Mouse (Mus musculus) forebrain, embryonic 15.5 days (tissue): Measurements from ENCODE around the gene Atrip. TPM values are rescaled to one million over a fixed set of nuclear protein-coding genes. Genes with fewer than 3 reads are reported as not detected.

Source experiments
- ATAC-seq: fragments of 200-750 bp; cut with Nextera tagmentation; replicated peaks from 2 replicates; pipeline ENCODE4 v1.8.0; 2017; ENCODE audit warnings: mild to moderate bottlenecking, moderate TSS enrichment, moderate library complexity
- H3K27ac ChIP-seq: fragments of 300-500 bp; sonication (generic); replicated peaks from 2 replicates; pipeline ENCODE4 v1.5.1; 2015; ENCODE audit warnings: mild to moderate bottlenecking, inconsistent platforms
- H3K27me3 ChIP-seq: fragments of 300-500 bp; sonication (generic); 2 replicates; pipeline ENCODE4 v1.6.1; 2015; ENCODE audit warnings: inconsistent platforms
- H3K36me3 ChIP-seq: fragments of 300-500 bp; sonication (generic); 2 replicates; pipeline ENCODE4 v1.6.1; 2015; ENCODE audit warnings: mild to moderate bottlenecking, inconsistent platforms
- H3K4me1 ChIP-seq: fragments of 300-500 bp; sonication (generic); 2 replicates; pipeline ENCODE4 v1.6.1; 2015; ENCODE audit warnings: inconsistent platforms
- H3K4me2 ChIP-seq: fragments of 300-500 bp; sonication (generic); replicated peaks from 2 replicates; pipeline ENCODE4 v1.6.1; 2015; ENCODE audit warnings: mild to moderate bottlenecking, inconsistent platforms
- H3K4me3 ChIP-seq: fragments of 300-500 bp; sonication (generic); 2 replicates; pipeline ENCODE4 v1.5.1; 2015; ENCODE audit warnings: mild to moderate bottlenecking, inconsistent platforms
- H3K9ac ChIP-seq: fragments of 300-500 bp; sonication (generic); replicated peaks from 2 replicates; pipeline ENCODE4 v1.6.1; 2015; ENCODE audit warnings: mild to moderate bottlenecking, inconsistent platforms
- H3K9me3 ChIP-seq: fragments of 300-500 bp; sonication (generic); 2 replicates; pipeline ENCODE4 v1.6.1; 2016; ENCODE audit warnings: inconsistent platforms
- WGBS: fragments of 180-500 bp; shearing (Covaris S2); methylation state at CpG from one replicate; pipeline ENCODE4 v1.1.7; 2015; ENCODE audit warnings: mixed read lengths; 5-methylcytosine and 5-hydroxymethylcytosine counted together
- polyA plus RNA-seq: library from polyadenylated mRNA; unstranded; fragments of >200 nt; fragmentation: Nextera tagmentation; extraction: Ambion mirVana; gene quantifications from 2 replicates; pipeline ENCODE4 v1.2.1, GENCODE M21; 2015

Gene Atrip
- polyA plus RNA-seq, 1 experiment from 2014 or later = 36.5 TPM

DNA sequence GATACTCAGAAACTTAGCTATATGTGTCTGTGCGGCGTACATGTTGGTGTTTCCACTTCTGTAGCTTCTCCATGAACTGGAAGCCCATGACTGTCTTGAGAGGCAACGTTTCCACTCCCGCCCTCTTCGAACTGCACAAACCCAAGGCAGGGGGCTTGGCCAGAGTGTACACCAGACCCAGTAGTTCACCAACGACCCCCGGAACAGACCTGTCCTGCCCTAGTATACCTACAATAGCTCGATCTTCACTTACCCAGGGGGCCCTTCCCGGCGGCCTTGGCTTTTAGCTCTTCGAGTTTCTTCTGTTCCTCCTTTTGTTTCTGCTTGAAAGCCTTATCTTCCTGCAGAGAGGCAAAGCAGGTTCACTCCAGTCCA is 7.8 kb upstream of the Atrip start:
- peak overlapping the region; percentile 83 for H3K27ac ChIP-seq
- no peaks in the 10 kb centered on the region for H3K9me3 ChIP-seq
- H3K27me3 ChIP-seq = no peaks in the 10 kb centered on the region
- 7% methylated on average over 11 of the region's 11 CpGs for WGBS
- H3K4me1 ChIP-seq = peaks cover 25% of the 10 kb centered on the region
- H3K36me3 ChIP-seq = peaks cover 11% of the 10 kb centered on the region
- peak overlapping the region; percentile 72 for H3K4me2 ChIP-seq
- peak overlapping the region; percentile 89 for H3K4me3 ChIP-seq
- peak; percentile 29; the same call in 1 of the 2 replicates for ATAC-seq
- peak overlapping the region; percentile 78 for H3K9ac ChIP-seq

DNA sequence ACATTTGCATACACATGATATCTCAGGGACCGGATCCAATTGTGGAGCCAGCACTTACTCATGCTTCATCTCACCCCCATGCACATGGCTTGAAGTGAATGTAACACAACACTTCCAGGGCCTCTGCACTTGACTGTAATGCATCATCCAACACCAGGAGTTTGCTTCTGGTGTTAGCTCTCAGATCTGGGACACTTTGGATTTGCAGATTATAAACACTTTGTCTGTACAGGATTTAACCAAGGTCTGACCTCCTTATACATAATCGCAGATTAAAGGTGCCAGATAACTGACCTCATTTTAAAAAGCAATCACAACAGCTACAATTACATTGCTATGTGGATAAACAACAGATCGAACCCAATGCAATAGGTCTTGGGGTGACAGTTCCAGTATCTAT is 6.6 kb upstream of the Atrip start:
- Histone ChIP-seq H3K9me3 (no peaks in the 10 kb centered on the region), H3K36me3 (peaks cover 11% of the 10 kb centered on the region)

GRCm38 (mm10) chr9:109068095-109068735 is 5.7 kb downstream of the Atrip start:
- no peak overlapping the region for H3K27ac ChIP-seq
- peaks cover 81% of the 10 kb centered on the region for H3K36me3 ChIP-seq
- H3K9ac ChIP-seq = no peak overlapping the region
- H3K27me3 ChIP-seq = no peaks in the 10 kb centered on the region
- H3K4me2 ChIP-seq = no peak overlapping the region
- peaks cover 10% of the 10 kb centered on the region for H3K4me1 ChIP-seq
- no peaks in the 10 kb centered on the region for H3K9me3 ChIP-seq
- ATAC-seq = no peak
- H3K4me3 ChIP-seq = no peak overlapping the region
- WGBS = 98% methylated on average over 3 of the region's 3 CpGs

More for the DNA sequence above, 6.6 kb upstream of the Atrip start:
- ATAC-seq = no peak
- Histone ChIP-seq H3K9ac (no peak overlapping the region), H3K27ac (no peak overlapping the region), H3K27me3 (no peaks in the 10 kb centered on the region), H3K4me1 (peaks cover 25% of the 10 kb centered on the region), H3K4me2 (no peak overlapping the region), H3K4me3 (no peak overlapping the region)
- 91% methylated on average over 3 of the region's 3 CpGs for WGBS

DNA sequence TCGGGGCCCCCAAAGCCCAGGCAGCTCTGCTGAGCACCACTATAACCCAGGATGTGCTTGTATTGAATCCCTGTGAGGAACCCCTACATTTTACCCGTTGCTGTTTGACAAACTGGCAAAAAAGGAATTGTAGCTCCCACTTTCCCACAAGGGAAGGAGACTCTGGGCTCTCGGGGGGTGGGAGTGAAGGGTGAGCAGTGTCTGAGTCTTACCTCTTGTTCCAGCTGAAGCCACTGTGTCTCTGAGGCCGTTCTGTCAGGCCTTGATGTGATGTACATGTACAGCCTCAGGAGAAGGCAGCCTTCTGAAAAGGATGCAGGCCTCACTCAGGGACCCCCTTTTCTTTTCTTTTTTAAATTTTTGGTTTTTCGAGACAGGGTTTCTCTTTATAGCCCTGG is 13.0 kb downstream of the Atrip start:
- ATAC-seq = no peak
- H3K4me1 ChIP-seq = peaks cover 10% of the 10 kb centered on the region
- no peak overlapping the region for H3K4me2 ChIP-seq
- H3K4me3 ChIP-seq = no peak overlapping the region
- H3K27ac ChIP-seq = no peak overlapping the region
- WGBS = 91% methylated on average over 5 of the region's 5 CpGs
- H3K9me3 ChIP-seq = no peaks in the 10 kb centered on the region
- H3K36me3 ChIP-seq = peaks cover 68% of the 10 kb centered on the region
- H3K27me3 ChIP-seq = no peaks in the 10 kb centered on the region
- H3K9ac ChIP-seq = no peak overlapping the region

GRCm38 (mm10) chr9:109060184-109060897 is 13.6 kb downstream of the Atrip start:
- no peaks in the 10 kb centered on the region for H3K27me3 ChIP-seq
- 89% methylated on average over 16 of the region's 16 CpGs for WGBS
- peaks cover 13% of the 10 kb centered on the region for H3K4me1 ChIP-seq
- H3K4me2 ChIP-seq = no peak overlapping the region
- H3K36me3 ChIP-seq = peaks cover 62% of the 10 kb centered on the region
- no peaks in the 10 kb centered on the region for H3K9me3 ChIP-seq
- no peak overlapping the region for H3K4me3 ChIP-seq
- no peak overlapping the region for H3K27ac ChIP-seq
- no peak overlapping the region for H3K9ac ChIP-seq
- ATAC-seq = peak; percentile 20; the same call in 1 of the 2 replicates

GRCm38 (mm10) chr9:109059136-109059903 is 14.6 kb downstream of the Atrip start, which contains the start of gene Trex1:
Gene Trex1 (minus strand): TSS chr9:109059734.
- H3K36me3 ChIP-seq = peaks cover 52% of the 10 kb centered on the region
- peak within 1 kb of the TSS; percentile 78 for H3K27ac ChIP-seq
- no peaks in the 10 kb centered on the region for H3K9me3 ChIP-seq
- H3K27me3 ChIP-seq = no peaks in the 10 kb centered on the region
- ATAC-seq = peak; percentile 70
- H3K4me2 ChIP-seq = peak within 1 kb of the TSS; percentile 50
- 25% methylated on average over 15 of the region's 15 CpGs for WGBS
- H3K4me1 ChIP-seq = peaks cover 20% of the 10 kb centered on the region
- H3K4me3 ChIP-seq = peak within 1 kb of the TSS; percentile 38
- H3K9ac ChIP-seq = peak within 1 kb of the TSS; percentile 56

DNA sequence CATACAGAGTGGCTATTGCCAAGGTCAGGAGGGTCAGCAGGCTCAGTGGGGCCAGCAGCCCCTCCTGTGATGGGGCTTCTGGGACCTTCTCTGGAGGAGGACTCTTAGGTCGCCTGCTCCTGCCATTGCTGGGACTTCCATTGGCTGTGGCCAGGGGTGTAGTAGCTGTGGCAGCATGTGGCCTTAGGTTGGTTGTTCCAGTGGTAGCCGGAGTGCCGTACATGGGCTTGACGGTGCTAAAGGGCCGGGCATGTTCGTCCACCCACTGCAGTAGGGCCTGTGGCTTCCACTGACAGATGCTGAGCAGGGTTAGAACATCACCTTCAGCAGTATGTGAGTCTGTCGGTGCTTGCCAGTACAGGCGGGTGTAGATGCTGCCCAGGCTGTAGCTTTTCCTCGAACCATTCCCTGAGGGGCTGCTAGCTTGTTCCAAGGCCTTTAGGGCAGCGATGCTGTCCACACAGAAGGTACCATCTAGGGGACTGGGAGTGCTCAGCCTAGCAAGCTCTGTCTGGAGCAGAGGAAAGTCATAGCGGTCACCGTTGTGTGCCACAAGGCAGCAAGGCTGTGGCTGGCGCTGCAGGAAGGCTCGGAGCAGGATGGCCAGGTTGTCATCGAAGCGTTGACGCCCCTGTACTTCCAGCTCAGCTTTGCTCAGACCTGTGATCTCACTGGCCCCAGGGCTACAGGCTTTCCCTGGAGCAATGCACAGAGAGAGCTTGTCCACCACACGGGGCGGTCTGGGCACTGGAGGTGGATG is 15.7 kb downstream of the Atrip start:
- H3K9me3 ChIP-seq = no peaks in the 10 kb centered on the region
- ATAC-seq = no peak
- peaks cover 41% of the 10 kb centered on the region for H3K36me3 ChIP-seq
- 0 out of 2 replicates have a peak overlapping the region, but pooled peaks have one; percentile 56 for H3K9ac ChIP-seq
- 94% methylated on average over 19 of the region's 19 CpGs for WGBS
- no peak overlapping the region for H3K4me2 ChIP-seq
- H3K4me1 ChIP-seq = peaks cover 22% of the 10 kb centered on the region
- H3K27me3 ChIP-seq = no peaks in the 10 kb centered on the region
- H3K4me3 ChIP-seq = no peak overlapping the region
- H3K27ac ChIP-seq = no peak overlapping the region; the same call in 1 of the 2 replicates

DNA sequence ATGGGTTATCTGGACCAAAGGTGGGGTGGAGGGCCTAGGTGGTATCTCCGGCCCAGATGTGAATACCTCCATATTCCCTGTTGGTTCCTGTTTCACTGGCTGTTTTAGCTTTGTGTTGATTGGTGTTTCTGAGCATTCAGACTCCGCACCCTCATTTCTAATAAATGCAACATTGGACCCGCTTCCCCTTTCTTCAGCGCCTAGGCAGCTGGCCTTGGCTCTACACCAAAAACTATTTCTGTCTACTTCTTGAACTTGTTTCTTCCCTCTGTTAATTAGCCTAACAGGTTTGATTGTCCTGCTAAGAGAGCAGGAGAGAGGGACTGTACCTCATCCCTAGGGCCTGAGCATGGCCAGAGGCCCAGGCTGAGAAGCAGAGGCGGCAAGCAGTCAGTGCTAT is 16.4 kb downstream of the Atrip start:
- no peak overlapping the region for H3K9ac ChIP-seq
- H3K4me1 ChIP-seq = peaks cover 22% of the 10 kb centered on the region
- no peak overlapping the region for H3K4me2 ChIP-seq
- H3K27me3 ChIP-seq = no peaks in the 10 kb centered on the region
- ATAC-seq = no peak
- H3K9me3 ChIP-seq = no peaks in the 10 kb centered on the region
- no peak overlapping the region for H3K27ac ChIP-seq
- H3K4me3 ChIP-seq = no peak overlapping the region
- peaks cover 35% of the 10 kb centered on the region for H3K36me3 ChIP-seq
- WGBS = 82% methylated on average over 5 of the region's 5 CpGs

GRCm38 (mm10) chr9:109056916-109057315 is 17.0 kb downstream of the Atrip start:
- H3K27ac ChIP-seq = no peak overlapping the region
- WGBS = 89% methylated on average over 4 of the region's 4 CpGs
- H3K9me3 ChIP-seq = no peaks in the 10 kb centered on the region
- H3K4me1 ChIP-seq = peaks cover 22% of the 10 kb centered on the region
- H3K9ac ChIP-seq = no peak overlapping the region
- no peak for ATAC-seq
- H3K4me3 ChIP-seq = no peak overlapping the region
- no peaks in the 10 kb centered on the region for H3K27me3 ChIP-seq
- peaks cover 30% of the 10 kb centered on the region for H3K36me3 ChIP-seq
- H3K4me2 ChIP-seq = no peak overlapping the region

- H3K27me3 ChIP-seq = no peaks in the 10 kb centered on the region
- H3K9ac ChIP-seq = no peak overlapping the region
- H3K9me3 ChIP-seq = no peaks in the 10 kb centered on the region
- H3K4me1 ChIP-seq = peaks cover 22% of the 10 kb centered on the region
- ATAC-seq = no peak
- WGBS = 93% methylated on average over 17 of the region's 17 CpGs
- H3K4me3 ChIP-seq = no peak overlapping the region
- H3K36me3 ChIP-seq = peaks cover 27% of the 10 kb centered on the region
- H3K27ac ChIP-seq = no peak overlapping the region
- no peak overlapping the region for H3K4me2 ChIP-seq
These were observed 17.7 kb downstream of the Atrip start for GRCm38 (mm10) chr9:109056081-109056690.
